Mouse (Mus musculus) urinary bladder, adult 2 months (tissue): ENCODE measurements around the gene Tubb4b. TPM values are rescaled to one million over a fixed set of nuclear protein-coding genes. Genes with fewer than 3 reads are reported as not detected.

Source experiments
- polyA plus RNA-seq: library from polyadenylated mRNA; depleted of rRNA; stranded (reverse); fragments of >200 nt; gene quantifications from 2 replicates; pipeline ENCODE4 v1.2.3, GENCODE M21; 2012; rRNA removed

Gene Tubb4b
- polyA plus RNA-seq, 1 experiment = 610 TPM

Other genes with a start within 250 kb of the Tubb4b start
- 61.3 and 66.0 TPM in 2 replicates for gene Mrpl41, start 249.6 kb downstream of the Tubb4b start, polyA plus RNA-seq
- gene Pnpla7, start 248.7 kb downstream of the Tubb4b start, polyA plus RNA-seq = 17.2 and 24.1 TPM in 2 replicates
- 87.4 and 114 TPM in 2 replicates for gene Nsmf, start 170.3 kb downstream of the Tubb4b start, polyA plus RNA-seq
- 0.03 and 0.07 TPM in 2 replicates for gene Entpd8, start 144.4 kb downstream of the Tubb4b start, polyA plus RNA-seq
- 0.13 and 0.18 TPM in 2 replicates for gene Noxa1, start 129.6 kb downstream of the Tubb4b start, polyA plus RNA-seq
- 50.1 and 60.0 TPM in 2 replicates for gene Nrarp, start 43.9 kb downstream of the Tubb4b start, polyA plus RNA-seq
- gene Tor4a, start 27.8 kb downstream of the Tubb4b start, polyA plus RNA-seq = 22.6 and 25.3 TPM in 2 replicates
- 55.4 and 60.6 TPM in 2 replicates for gene Nelfb, start 13.2 kb downstream of the Tubb4b start, polyA plus RNA-seq
- not detected in 2 replicates for gene Stpg3, start 10.1 kb downstream of the Tubb4b start, polyA plus RNA-seq
- gene Fam166a, start 6.0 kb downstream of the Tubb4b start, polyA plus RNA-seq = 0.08 and 0.10 TPM in 2 replicates
- gene Slc34a3, start 9.7 kb upstream of the Tubb4b start, polyA plus RNA-seq = 0.03 TPM in 1 of 2 replicates, not detected in the other
- 0.13 and 0.19 TPM in 2 replicates for gene Rnf224, start 12.1 kb upstream of the Tubb4b start, polyA plus RNA-seq
- gene Rnf208, start 17.6 kb upstream of the Tubb4b start, polyA plus RNA-seq = 12.9 and 14.1 TPM in 2 replicates
- gene Cysrt1, start 17.8 kb upstream of the Tubb4b start, polyA plus RNA-seq = 2.0 and 2.5 TPM in 2 replicates
- 21.0 and 23.8 TPM in 2 replicates for gene AL732309.1, start 22.2 kb upstream of the Tubb4b start, polyA plus RNA-seq
- 30.7 and 34.2 TPM in 2 replicates for gene Tmem203, start 30.7 kb upstream of the Tubb4b start, polyA plus RNA-seq
- 8.0 and 13.6 TPM in 2 replicates for gene Tprn, start 37.9 kb upstream of the Tubb4b start, polyA plus RNA-seq
- 58.8 and 84.8 TPM in 2 replicates for gene Ssna1, start 47.7 kb upstream of the Tubb4b start, polyA plus RNA-seq
- 84.5 and 88.3 TPM in 2 replicates for gene Anapc2, start 47.8 kb upstream of the Tubb4b start, polyA plus RNA-seq
- not detected in 2 replicates for gene Tmem210, start 63.4 kb upstream of the Tubb4b start, polyA plus RNA-seq
- 7.0 and 8.2 TPM in 2 replicates for gene Lrrc26, start 65.2 kb upstream of the Tubb4b start, polyA plus RNA-seq
- gene Grin1, start 94.5 kb upstream of the Tubb4b start, polyA plus RNA-seq = 1.1 TPM in 2 replicates
- gene Man1b1, start 107.6 kb upstream of the Tubb4b start, polyA plus RNA-seq = 15.2 and 22.8 TPM in 2 replicates
- 36.0 and 37.3 TPM in 2 replicates for gene Dpp7, start 131.7 kb upstream of the Tubb4b start, polyA plus RNA-seq
- gene Uap1l1, start 141.0 kb upstream of the Tubb4b start, polyA plus RNA-seq = 36.8 and 38.3 TPM in 2 replicates
- 1.6 and 2.5 TPM in 2 replicates for gene Sapcd2, start 147.6 kb upstream of the Tubb4b start, polyA plus RNA-seq
- gene Entpd2, start 171.2 kb upstream of the Tubb4b start, polyA plus RNA-seq = 104 and 107 TPM in 2 replicates
- gene Npdc1, start 174.6 kb upstream of the Tubb4b start, polyA plus RNA-seq = 103 and 126 TPM in 2 replicates
- gene Fut7, start 198.6 kb upstream of the Tubb4b start, polyA plus RNA-seq = 0.19 and 0.29 TPM in 2 replicates
- gene Abca2, start 204.0 kb upstream of the Tubb4b start, polyA plus RNA-seq = 6.3 and 16.4 TPM in 2 replicates
- 0.69 and 2.2 TPM in 2 replicates for gene Clic3, start 232.1 kb upstream of the Tubb4b start, polyA plus RNA-seq
- 50.8 and 61.1 TPM in 2 replicates for gene Paxx, start 236.4 kb upstream of the Tubb4b start, polyA plus RNA-seq
- gene Ptgds, start 245.3 kb upstream of the Tubb4b start, polyA plus RNA-seq = 0.38 and 0.74 TPM in 2 replicates